Mouse (Mus musculus) megakaryocyte, embryonic 14.5 days (primary cell): ENCODE results near the gene Atf6.

Experiments
- FLI1 ChIP-seq: IDR thresholded peaks from 2 replicates; pipeline ENCODE4 v1.6.1; 2012; ENCODE audit warnings: low read length, inconsistent platforms, mixed read lengths
- GATA1 ChIP-seq: IDR thresholded peaks from 3 replicates; pipeline ENCODE4 v1.6.1; 2012; ENCODE audit warnings: mixed read lengths, low read length, inconsistent platforms, borderline replicate concordance

DNA sequence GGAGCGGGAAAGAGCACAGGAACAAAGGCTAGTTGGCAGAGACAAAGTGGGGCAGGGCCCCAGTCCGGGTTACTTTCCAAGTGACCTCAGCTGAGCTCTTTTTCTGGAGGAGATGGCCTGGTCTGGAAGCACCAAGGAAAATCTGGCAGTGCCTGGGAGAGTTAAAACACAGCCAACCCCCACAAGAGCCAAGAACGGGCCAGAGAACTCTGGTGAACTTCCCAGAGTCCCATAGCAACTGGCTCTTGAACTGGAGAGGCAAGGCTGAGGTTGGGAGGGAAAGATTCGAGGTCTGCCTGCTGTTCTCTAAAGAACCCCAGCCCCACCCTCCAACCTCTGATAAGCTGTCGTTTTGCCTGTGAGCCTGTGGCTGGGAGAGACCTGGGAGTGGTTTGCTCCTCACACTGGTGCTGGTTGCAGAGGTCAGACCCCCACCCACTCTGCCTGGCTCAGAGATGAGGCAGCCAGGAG lies 172.7 kb downstream of the Atf6 start:
- TF ChIP-seq FLI1 = no peak
- no peak for TF ChIP-seq GATA1
